Mouse (Mus musculus): ENCODE data around the gene Cfap299. TPM values are rescaled to one million over a fixed set of nuclear protein-coding genes. Genes with fewer than 3 reads are reported as not detected.

Cfap299 gene
- polyA plus RNA-seq, 1 experiment from 2014 or later = 0.43 TPM

DNA sequence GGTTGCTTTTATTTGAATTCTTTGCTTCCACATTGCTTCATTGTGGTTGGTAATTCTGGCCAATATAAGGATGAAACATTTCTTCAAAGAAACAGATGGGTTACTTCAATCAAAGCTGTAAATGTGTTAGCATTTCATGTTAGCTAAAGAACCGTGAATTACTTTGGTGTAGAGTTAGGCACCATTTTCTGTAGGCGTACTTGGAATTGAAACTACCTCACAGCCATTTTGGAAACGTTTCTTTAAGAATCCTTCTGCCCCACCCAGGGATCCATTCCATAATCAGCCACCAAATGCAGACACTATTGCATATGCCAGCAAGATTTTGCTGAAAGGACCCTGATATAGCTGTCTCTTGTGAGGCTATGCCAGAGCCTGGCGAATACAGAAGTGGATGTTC, 140.9 kb downstream of the Cfap299 start:
- H3K4me2 ChIP-seq (replicated peaks; ENCODE audit: low read depth, low read length) = no peak overlapping the region
- H3K9ac ChIP-seq (ENCODE audit: low read depth, low read length) = no peak overlapping the region
- H3K9me3 ChIP-seq (ENCODE audit: control insufficient read depth, low read length) = no peaks in the 10 kb centered on the region
- no peak overlapping the region for H3K27ac ChIP-seq (ENCODE audit: low read depth, low read length)
- H3K4me1 ChIP-seq (ENCODE audit: control insufficient read depth, insufficient read depth, low read length) = peaks cover 6% of the 10 kb centered on the region; the same call in 1 of the 2 replicates
- no peaks in the 10 kb centered on the region for H3K27me3 ChIP-seq (ENCODE audit: control insufficient read depth, insufficient read depth, low read length)
- no peak for ATAC-seq (ENCODE audit: low FRiP score, low TSS enrichment)
- no peak overlapping the region for H3K4me3 ChIP-seq (ENCODE audit: low read length)
- WGBS = 77% methylated on average over 4 of the region's 4 CpGs
- H3K36me3 ChIP-seq (ENCODE audit: control insufficient read depth, insufficient read depth, low read length) = no peaks in the 10 kb centered on the region

DNA sequence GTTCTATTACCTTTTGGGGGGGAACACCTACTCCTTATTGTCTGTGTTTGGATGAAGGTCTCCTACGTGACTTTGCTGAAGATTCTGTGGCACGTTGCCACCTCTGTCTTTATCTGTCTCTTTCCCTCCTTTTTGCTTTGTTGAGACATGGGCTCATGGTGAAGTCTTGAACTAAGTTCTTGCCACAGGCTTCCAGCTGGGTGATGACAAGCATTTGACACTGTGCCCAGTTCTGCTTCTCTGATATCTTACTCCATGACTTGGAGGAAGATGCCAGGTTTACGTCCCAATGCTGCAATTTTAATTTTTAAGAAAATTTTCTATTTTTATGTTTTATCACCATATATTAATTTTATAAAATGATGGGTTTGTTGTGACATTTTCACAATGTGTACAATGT, 147.4 kb downstream of the Cfap299 start:
- 84% methylated on average over 3 of the region's 3 CpGs for WGBS
- ATAC-seq (ENCODE audit: low FRiP score, low TSS enrichment) = no peak

DNA sequence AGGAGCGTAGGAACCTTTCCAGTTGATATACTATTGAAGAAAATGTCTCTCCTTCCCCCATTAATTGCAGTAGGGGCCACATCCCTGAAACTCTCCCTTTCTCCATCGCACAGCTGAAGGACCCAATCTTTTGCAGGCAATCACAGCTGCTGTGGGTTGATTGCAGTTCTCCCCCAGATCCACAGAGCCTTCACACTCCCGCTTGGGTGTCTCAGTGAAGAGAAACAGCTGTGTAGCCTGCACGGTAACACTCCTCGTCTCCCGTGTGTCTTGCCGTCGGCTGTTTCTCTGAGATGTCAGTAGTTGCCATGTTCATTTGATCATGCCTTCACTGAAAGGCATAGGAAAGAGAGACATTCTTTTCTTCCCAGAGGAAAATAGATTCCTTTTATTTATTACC, 148.2 kb downstream of the Cfap299 start:
- no peak overlapping the region for H3K27ac ChIP-seq (ENCODE audit: low read depth, low read length)
- H3K9ac ChIP-seq (ENCODE audit: low read depth, low read length) = no peak overlapping the region
- no peaks in the 10 kb centered on the region for H3K36me3 ChIP-seq (ENCODE audit: control insufficient read depth, insufficient read depth, low read length)
- 33% methylated on average over 8 of the region's 8 CpGs for WGBS
- peak; percentile 76; the same call in 1 of the 2 replicates for ATAC-seq (ENCODE audit: low FRiP score, low TSS enrichment)
- H3K27me3 ChIP-seq (ENCODE audit: control insufficient read depth, insufficient read depth, low read length) = no peaks in the 10 kb centered on the region
- H3K9me3 ChIP-seq (ENCODE audit: control insufficient read depth, low read length) = no peaks in the 10 kb centered on the region
- no peak overlapping the region for H3K4me2 ChIP-seq (replicated peaks; ENCODE audit: low read depth, low read length)
- H3K4me1 ChIP-seq (ENCODE audit: control insufficient read depth, insufficient read depth, low read length) = no peaks in the 10 kb centered on the region
- H3K4me3 ChIP-seq (ENCODE audit: low read length) = no peak overlapping the region

More for the DNA sequence above, 147.4 kb downstream of the Cfap299 start:
- Histone ChIP-seq H3K27ac (ENCODE audit: low read depth, low read length) (no peak overlapping the region), H3K4me2 (replicated peaks; ENCODE audit: low read depth, low read length) (no peak overlapping the region), H3K27me3 (ENCODE audit: control insufficient read depth, insufficient read depth, low read length) (no peaks in the 10 kb centered on the region), H3K4me1 (ENCODE audit: control insufficient read depth, insufficient read depth, low read length) (no peaks in the 10 kb centered on the region), H3K9ac (ENCODE audit: low read depth, low read length) (no peak overlapping the region), H3K36me3 (ENCODE audit: control insufficient read depth, insufficient read depth, low read length) (no peaks in the 10 kb centered on the region), H3K4me3 (ENCODE audit: low read length) (no peak overlapping the region), H3K9me3 (ENCODE audit: control insufficient read depth, low read length) (no peaks in the 10 kb centered on the region)

DNA sequence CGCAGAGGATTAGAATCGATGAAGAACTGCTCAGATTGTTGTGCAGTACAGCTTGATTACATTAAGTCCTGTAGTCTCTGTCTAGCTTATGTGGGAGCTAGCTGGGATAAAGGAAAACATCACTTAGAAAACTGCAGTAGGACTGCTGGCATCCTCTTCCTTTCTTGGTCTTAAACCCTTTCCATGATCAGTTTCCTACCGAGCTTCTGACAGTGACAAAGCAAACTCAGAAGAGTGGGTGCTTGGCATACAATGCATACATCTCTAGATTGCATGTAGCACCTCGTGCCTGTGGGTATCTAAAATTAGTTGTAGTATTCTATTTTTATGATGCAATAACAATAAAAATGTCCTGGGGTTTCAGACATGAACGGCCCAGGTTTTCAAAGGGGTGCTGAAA, 154.4 kb downstream of the Cfap299 start:
- 83% methylated on average over 5 of the region's 5 CpGs for WGBS
- Histone ChIP-seq H3K9me3 (ENCODE audit: control insufficient read depth, low read length) (no peaks in the 10 kb centered on the region), H3K9ac (ENCODE audit: low read depth, low read length) (no peak overlapping the region), H3K27me3 (ENCODE audit: control insufficient read depth, insufficient read depth, low read length) (no peaks in the 10 kb centered on the region), H3K27ac (ENCODE audit: low read depth, low read length) (no peak overlapping the region), H3K36me3 (ENCODE audit: control insufficient read depth, insufficient read depth, low read length) (no peaks in the 10 kb centered on the region), H3K4me3 (ENCODE audit: low read length) (no peak overlapping the region), H3K4me1 (ENCODE audit: control insufficient read depth, insufficient read depth, low read length) (no peaks in the 10 kb centered on the region), H3K4me2 (replicated peaks; ENCODE audit: low read depth, low read length) (no peak overlapping the region)
- no peak for ATAC-seq (ENCODE audit: low FRiP score, low TSS enrichment)

DNA sequence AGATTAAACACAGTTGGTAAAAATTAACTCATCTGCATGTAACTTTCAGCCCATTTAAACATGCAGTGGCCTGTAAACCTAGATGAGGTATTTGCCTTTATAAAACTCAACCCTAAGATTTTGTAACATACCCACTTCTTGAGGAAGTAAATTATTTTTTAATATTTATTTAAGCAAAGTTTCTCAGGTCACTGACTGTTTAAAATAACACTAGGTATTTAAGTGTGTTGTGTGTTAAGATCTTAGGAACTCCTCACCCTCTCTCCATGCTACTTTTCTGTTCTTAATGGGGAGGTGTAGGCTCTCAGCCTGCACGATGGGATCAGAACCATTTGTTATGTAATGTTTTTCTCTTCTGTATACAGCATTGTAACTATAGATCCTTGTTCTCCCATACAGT, 156.1 kb downstream of the Cfap299 start:
- no peak overlapping the region for H3K4me3 ChIP-seq (ENCODE audit: low read length)
- no peak overlapping the region for H3K9ac ChIP-seq (ENCODE audit: low read depth, low read length)
- H3K4me2 ChIP-seq (replicated peaks; ENCODE audit: low read depth, low read length) = no peak overlapping the region
- no peaks in the 10 kb centered on the region for H3K27me3 ChIP-seq (ENCODE audit: control insufficient read depth, insufficient read depth, low read length)
- no peak overlapping the region for H3K27ac ChIP-seq (ENCODE audit: low read depth, low read length)
- WGBS = 53% methylated on average over 1 of the region's 1 CpGs
- no peaks in the 10 kb centered on the region for H3K36me3 ChIP-seq (ENCODE audit: control insufficient read depth, insufficient read depth, low read length)
- no peaks in the 10 kb centered on the region for H3K4me1 ChIP-seq (ENCODE audit: control insufficient read depth, insufficient read depth, low read length)
- no peaks in the 10 kb centered on the region for H3K9me3 ChIP-seq (ENCODE audit: control insufficient read depth, low read length)
- ATAC-seq (ENCODE audit: low FRiP score, low TSS enrichment) = no peak

DNA sequence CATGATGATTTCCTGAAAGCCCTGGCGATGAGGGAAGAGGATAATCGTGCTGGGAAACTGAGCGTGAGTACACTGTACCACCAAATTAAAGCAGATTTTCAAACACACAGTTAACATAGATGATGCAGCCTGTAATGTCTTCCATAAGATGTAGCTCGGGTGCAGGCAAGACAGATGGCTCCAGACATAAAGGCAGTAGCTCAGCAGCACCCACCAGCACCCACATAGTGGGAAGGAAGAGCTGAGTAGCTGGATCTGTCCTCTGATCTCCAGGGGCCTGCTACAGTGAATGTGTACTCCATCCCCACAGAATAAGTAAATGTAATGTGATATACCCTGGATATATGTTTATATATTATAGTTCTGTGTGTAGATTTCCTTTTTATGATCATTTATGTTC, 169.2 kb downstream of the Cfap299 start:
- H3K27ac ChIP-seq (ENCODE audit: low read depth, low read length) = no peak overlapping the region
- no peaks in the 10 kb centered on the region for H3K27me3 ChIP-seq (ENCODE audit: control insufficient read depth, insufficient read depth, low read length)
- H3K9ac ChIP-seq (ENCODE audit: low read depth, low read length) = no peak overlapping the region
- H3K4me2 ChIP-seq (replicated peaks; ENCODE audit: low read depth, low read length) = no peak overlapping the region
- H3K4me1 ChIP-seq (ENCODE audit: control insufficient read depth, insufficient read depth, low read length) = no peaks in the 10 kb centered on the region
- ATAC-seq (ENCODE audit: low FRiP score, low TSS enrichment) = no peak
- no peaks in the 10 kb centered on the region for H3K9me3 ChIP-seq (ENCODE audit: control insufficient read depth, low read length)
- 89% methylated on average over 4 of the region's 4 CpGs for WGBS
- H3K36me3 ChIP-seq (ENCODE audit: control insufficient read depth, insufficient read depth, low read length) = no peaks in the 10 kb centered on the region
- no peak overlapping the region for H3K4me3 ChIP-seq (ENCODE audit: low read length)

DNA sequence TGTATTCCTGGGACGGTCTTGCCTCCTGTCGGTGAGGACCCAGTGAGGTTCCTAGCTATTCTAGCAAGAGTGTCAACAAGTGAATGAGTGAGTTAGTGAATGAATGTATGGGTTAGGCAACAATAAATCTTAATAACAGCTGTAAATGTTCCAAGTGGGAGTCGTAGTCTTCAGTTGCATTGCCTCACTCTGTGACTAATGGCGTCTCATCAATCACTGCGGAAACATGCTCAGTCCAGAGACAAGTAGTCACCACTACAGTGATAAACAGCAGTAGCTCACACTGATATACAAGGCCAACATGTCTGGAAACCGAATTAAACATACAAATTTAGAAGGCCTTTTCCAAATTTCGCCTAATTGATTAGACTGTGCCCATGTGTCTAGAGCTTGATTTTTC, 187.1 kb downstream of the Cfap299 start:
- Histone ChIP-seq H3K36me3 (ENCODE audit: control insufficient read depth, insufficient read depth, low read length) (no peaks in the 10 kb centered on the region), H3K27me3 (ENCODE audit: control insufficient read depth, insufficient read depth, low read length) (no peaks in the 10 kb centered on the region), H3K4me2 (replicated peaks; ENCODE audit: low read depth, low read length) (no peak overlapping the region), H3K4me3 (ENCODE audit: low read length) (no peak overlapping the region), H3K9me3 (ENCODE audit: control insufficient read depth, low read length) (no peaks in the 10 kb centered on the region), H3K9ac (ENCODE audit: low read depth, low read length) (no peak overlapping the region), H3K4me1 (ENCODE audit: control insufficient read depth, insufficient read depth, low read length) (no peaks in the 10 kb centered on the region), H3K27ac (ENCODE audit: low read depth, low read length) (no peak overlapping the region)
- WGBS = 46% methylated on average over 7 of the region's 7 CpGs
- peak; percentile 68; the same call in 1 of the 2 replicates for ATAC-seq (ENCODE audit: low FRiP score, low TSS enrichment)

DNA sequence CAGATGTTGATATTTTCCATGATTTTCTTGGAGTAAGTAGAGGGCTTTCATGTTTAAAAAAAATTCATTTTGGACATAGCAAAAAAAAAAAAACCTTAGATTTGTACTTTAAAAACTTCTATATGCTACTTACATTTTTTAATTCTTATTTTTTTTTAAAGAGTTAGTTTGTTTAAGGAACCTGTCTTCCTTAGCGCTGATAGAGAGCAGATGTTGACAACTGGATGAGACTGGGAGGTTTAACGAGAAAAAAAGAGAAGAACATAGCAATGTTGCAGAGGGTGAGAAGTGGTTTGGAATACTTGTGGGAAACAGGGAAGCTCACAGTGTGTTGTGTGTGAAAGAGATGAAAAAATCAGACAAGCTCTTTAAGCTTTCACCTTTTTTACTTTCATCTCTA, 191.0 kb downstream of the Cfap299 start:
- Histone ChIP-seq H3K9ac (ENCODE audit: low read depth, low read length) (no peak overlapping the region), H3K9me3 (ENCODE audit: control insufficient read depth, low read length) (no peaks in the 10 kb centered on the region), H3K4me1 (ENCODE audit: control insufficient read depth, insufficient read depth, low read length) (no peaks in the 10 kb centered on the region), H3K4me3 (ENCODE audit: low read length) (no peak overlapping the region), H3K27ac (ENCODE audit: low read depth, low read length) (no peak overlapping the region), H3K36me3 (ENCODE audit: control insufficient read depth, insufficient read depth, low read length) (no peaks in the 10 kb centered on the region), H3K27me3 (ENCODE audit: control insufficient read depth, insufficient read depth, low read length) (no peaks in the 10 kb centered on the region), H3K4me2 (replicated peaks; ENCODE audit: low read depth, low read length) (no peak overlapping the region)
- ATAC-seq (ENCODE audit: low FRiP score, low TSS enrichment) = no peak
- whole genome bisulfite sequencing = 60% methylated on average over 2 of the region's 2 CpGs

DNA sequence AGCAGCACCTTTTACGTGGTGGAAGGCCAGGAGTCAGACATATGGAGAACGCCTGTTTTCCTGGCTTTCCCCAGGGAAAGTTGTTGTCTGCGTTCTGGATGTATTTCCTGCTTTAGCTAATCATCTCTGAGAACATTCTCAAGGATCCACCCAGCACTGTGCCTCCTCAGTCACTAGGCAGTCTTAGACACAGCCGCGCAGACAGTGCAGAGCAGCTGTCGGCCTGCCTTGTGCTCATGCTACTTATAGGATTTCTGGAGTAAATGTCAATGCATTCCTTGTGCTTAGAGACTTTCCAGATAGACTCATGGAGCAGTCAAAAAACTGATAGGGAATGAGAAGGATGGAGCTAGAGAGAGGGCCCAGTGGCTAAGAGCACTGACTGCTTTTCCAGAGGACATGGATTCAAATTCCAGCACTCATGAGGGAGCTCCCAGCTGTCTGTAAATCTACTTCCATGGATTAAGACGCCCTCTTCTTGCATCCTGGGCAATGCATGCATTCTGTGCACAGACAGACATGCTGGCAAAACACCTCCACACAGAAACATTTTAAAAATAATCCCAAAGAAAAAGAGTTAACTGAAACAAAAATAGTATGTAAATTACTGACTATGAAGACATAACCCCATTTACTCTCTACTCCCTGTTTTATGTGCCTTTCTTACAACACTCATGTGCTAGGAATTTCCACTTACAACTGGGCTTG, 193.3 kb downstream of the Cfap299 start:
- no peaks in the 10 kb centered on the region for H3K9me3 ChIP-seq (ENCODE audit: control insufficient read depth, low read length)
- H3K9ac ChIP-seq (ENCODE audit: low read depth, low read length) = no peak overlapping the region
- no peaks in the 10 kb centered on the region for H3K36me3 ChIP-seq (ENCODE audit: control insufficient read depth, insufficient read depth, low read length)
- H3K4me1 ChIP-seq (ENCODE audit: control insufficient read depth, insufficient read depth, low read length) = no peaks in the 10 kb centered on the region
- no peaks in the 10 kb centered on the region for H3K27me3 ChIP-seq (ENCODE audit: control insufficient read depth, insufficient read depth, low read length)
- no peak for ATAC-seq (ENCODE audit: low FRiP score, low TSS enrichment)
- H3K27ac ChIP-seq (ENCODE audit: low read depth, low read length) = no peak overlapping the region
- no peak overlapping the region for H3K4me2 ChIP-seq (replicated peaks; ENCODE audit: low read depth, low read length)
- no peak overlapping the region for H3K4me3 ChIP-seq (ENCODE audit: low read length)
- WGBS = 91% methylated on average over 7 of the region's 7 CpGs

Data from kidney, embryonic 14.5 days (tissue).